Mouse (Mus musculus) MEL (cell line): Measurements from ENCODE around the gene Cdkn2aipnl. TPM values are rescaled to one million over a fixed set of nuclear protein-coding genes. Genes with fewer than 3 reads are reported as not detected.

ENCODE experiments used
- DNase-seq: peaks from one replicate; pipeline ENCODE4 v3.0.0; 2011; ENCODE audit warnings: low read depth, low spot score
- H3K27ac ChIP-seq: 2 replicates; pipeline ENCODE4 v1.5.1; 2012; ENCODE audit warnings: low read depth, mild to moderate bottlenecking, control low read depth, low read length, moderate library complexity; ENCODE audit not compliant: control insufficient read depth
- H3K27me3 ChIP-seq, 2 experiments: fragments of 150-350 bp in 1 of 2; sonication (generic) in 1 of 2; 2 replicates each; pipeline ENCODE4 v1.6.1; 2012; ENCODE audit warnings: low read length in 2 of 2, mild to moderate bottlenecking in 2 of 2, improper control_type of control experiment in 1 of 2, moderate library complexity in 1 of 2; ENCODE audit not compliant: insufficient read depth in 2 of 2, control insufficient read depth in 1 of 2
- H3K36me3 ChIP-seq, 2 experiments: 2 replicates each; pipeline ENCODE4 v1.6.1; 2012 to 2014; ENCODE audit warnings: low read length in 2 of 2, improper control_type of control experiment in 1 of 2, inconsistent platforms in 1 of 2, mild to moderate bottlenecking in 1 of 2; ENCODE audit not compliant: insufficient read depth in 2 of 2, control insufficient read depth in 1 of 2
- H3K4me1 ChIP-seq, 2 experiments: fragments of 150-350 bp in 1 of 2; sonication (generic) in 1 of 2; 2 replicates each; pipeline ENCODE4 v1.6.1; 2012; ENCODE audit warnings: low read length in 2 of 2, improper control_type of control experiment in 1 of 2, mild to moderate bottlenecking in 1 of 2; ENCODE audit not compliant: insufficient read depth in 2 of 2, control insufficient read depth in 1 of 2
- H3K4me3 ChIP-seq, 2 experiments: fragments of 150-350 bp in 1 of 2; sonication (generic) in 1 of 2; 2 replicates each; pipeline ENCODE4 v1.5.1; 2012; ENCODE audit warnings: low read depth in 2 of 2, low read length in 2 of 2, mild to moderate bottlenecking in 2 of 2, moderate library complexity in 2 of 2, control low read depth in 1 of 2, improper control_type of control experiment in 1 of 2; ENCODE audit not compliant: control insufficient read depth in 1 of 2, insufficient read depth in 1 of 2
- H3K79me2 ChIP-seq: 2 replicates; pipeline ENCODE4 v1.6.1; 2012; ENCODE audit warnings: mild to moderate bottlenecking, low read length, moderate library complexity; ENCODE audit not compliant: control insufficient read depth, poor library complexity, insufficient read depth
- H3K9ac ChIP-seq: 2 replicates; pipeline ENCODE4 v1.6.1; 2012; ENCODE audit warnings: low read depth, mild to moderate bottlenecking, control low read depth, low read length, moderate library complexity; ENCODE audit not compliant: control insufficient read depth, poor library complexity, severe bottlenecking
- H3K9me3 ChIP-seq: fragments of 150-350 bp; sonication (generic); replicated peaks from 2 replicates; pipeline ENCODE4 v1.6.1; 2012; ENCODE audit warnings: mild to moderate bottlenecking, low read length, improper control_type of control experiment, moderate library complexity; ENCODE audit not compliant: insufficient read depth
- BHLHE40 ChIP-seq: IDR thresholded peaks from 2 replicates; pipeline ENCODE4 v1.6.1; 2012; ENCODE audit warnings: low read depth, mild to moderate bottlenecking, inconsistent platforms, low read length, improper control_type of control experiment, borderline replicate concordance
- CHD1 ChIP-seq: IDR thresholded peaks from 2 replicates; pipeline ENCODE4 v1.6.1; 2012; ENCODE audit warnings: low read depth, mild to moderate bottlenecking, inconsistent platforms, low read length, improper control_type of control experiment
- CHD2 ChIP-seq: IDR thresholded peaks from 2 replicates; pipeline ENCODE4 v1.6.1; 2011; ENCODE audit warnings: low read length, improper control_type of control experiment
- E2F4 ChIP-seq: IDR thresholded peaks from 2 replicates; pipeline ENCODE4 v1.6.1; 2011; ENCODE audit warnings: low read depth, low read length, improper control_type of control experiment, borderline replicate concordance
- ELF1 ChIP-seq: IDR thresholded peaks from 2 replicates; pipeline ENCODE4 v1.6.1; 2014; ENCODE audit warnings: low read depth, mild to moderate bottlenecking, inconsistent platforms, low read length, improper control_type of control experiment, moderate library complexity
- EP300 ChIP-seq, 2 experiments: IDR thresholded peaks; 2 replicates each; pipeline ENCODE4 v1.6.1; 2011; ENCODE audit warnings: improper control_type of control experiment in 2 of 2, low read length in 2 of 2, low read depth in 1 of 2, mild to moderate bottlenecking in 1 of 2
- GATA1 ChIP-seq: IDR thresholded peaks from 2 replicates; pipeline ENCODE4 v1.6.1; 2011; ENCODE audit warnings: low read depth, low read length, improper control_type of control experiment
- HCFC1 ChIP-seq: IDR thresholded peaks from 2 replicates; pipeline ENCODE4 v1.6.1; 2012; ENCODE audit warnings: low read depth, mild to moderate bottlenecking, inconsistent platforms, low read length, improper control_type of control experiment, moderate library complexity
- KAT2A ChIP-seq: conservative IDR thresholded peaks from 2 replicates; pipeline ENCODE4 v1.6.1; 2012; ENCODE audit warnings: low read depth, low read length, improper control_type of control experiment, inconsistent platforms
- MAFK ChIP-seq: IDR thresholded peaks from 2 replicates; pipeline ENCODE4 v1.6.1; 2011; ENCODE audit warnings: low read depth, mild to moderate bottlenecking, low read length, improper control_type of control experiment, borderline replicate concordance
- MAX ChIP-seq: IDR thresholded peaks from 2 replicates; pipeline ENCODE4 v1.6.1; 2011; ENCODE audit warnings: low read length, improper control_type of control experiment
- MXI1 ChIP-seq: IDR thresholded peaks from 2 replicates; pipeline ENCODE4 v1.6.1; 2011; ENCODE audit warnings: mild to moderate bottlenecking, low read depth, low read length, improper control_type of control experiment
- MYC ChIP-seq: IDR thresholded peaks from 2 replicates; pipeline ENCODE4 v1.6.1; 2011; ENCODE audit warnings: low read depth, mild to moderate bottlenecking, low read length, improper control_type of control experiment, moderate library complexity
- NRF1 ChIP-seq: IDR thresholded peaks from 2 replicates; pipeline ENCODE4 v1.6.1; 2014; ENCODE audit warnings: low read depth, mild to moderate bottlenecking, inconsistent platforms, low read length, improper control_type of control experiment, moderate library complexity; ENCODE audit not compliant: poor library complexity, insufficient read depth, severe bottlenecking
- POLR2A ChIP-seq, 2 experiments: IDR thresholded peaks; 2 replicates each; pipeline ENCODE4 v1.6.1; 2011 to 2012; ENCODE audit warnings: low read length in 2 of 2, mild to moderate bottlenecking in 2 of 2, control low read depth in 1 of 2, improper control_type of control experiment in 1 of 2, low read depth in 1 of 2, moderate library complexity in 1 of 2; ENCODE audit not compliant: control insufficient read depth in 1 of 2, insufficient read depth in 1 of 2, poor library complexity in 1 of 2
- POLR2AphosphoS2 ChIP-seq: IDR thresholded peaks from 2 replicates; pipeline ENCODE4 v1.6.1; 2011; ENCODE audit warnings: low read length, improper control_type of control experiment
- POLR2AphosphoS5 ChIP-seq: IDR thresholded peaks from 2 replicates; pipeline ENCODE4 v1.6.1; 2012; ENCODE audit warnings: low read depth, borderline replicate concordance, mild to moderate bottlenecking, inconsistent platforms, low read length, moderate library complexity, mixed read lengths
- RCOR1 ChIP-seq: IDR thresholded peaks from 2 replicates; pipeline ENCODE4 v1.6.1; 2012; ENCODE audit warnings: low read depth, mild to moderate bottlenecking, inconsistent platforms, low read length, improper control_type of control experiment
- SIN3A ChIP-seq: IDR thresholded peaks from 2 replicates; pipeline ENCODE4 v1.6.1; 2012; ENCODE audit warnings: low read length, improper control_type of control experiment, inconsistent platforms
- SMC3 ChIP-seq: IDR thresholded peaks from 2 replicates; pipeline ENCODE4 v1.6.1; 2011; ENCODE audit warnings: low read depth, low read length, improper control_type of control experiment
- TAL1 ChIP-seq: IDR thresholded peaks from 2 replicates; pipeline ENCODE4 v1.6.1; 2012; ENCODE audit warnings: mild to moderate bottlenecking, inconsistent platforms, low read length, moderate library complexity, mixed read lengths
- TBP ChIP-seq: IDR thresholded peaks from 2 replicates; pipeline ENCODE4 v1.8.0; 2011; ENCODE audit warnings: low read depth, low read length, improper control_type of control experiment
- TCF12 ChIP-seq: IDR thresholded peaks from 2 replicates; pipeline ENCODE4 v1.6.1; 2014; ENCODE audit warnings: low read depth, mild to moderate bottlenecking, inconsistent platforms, low read length, improper control_type of control experiment, moderate library complexity
- UBTF ChIP-seq: IDR thresholded peaks from 2 replicates; pipeline ENCODE4 v1.6.1; 2012; ENCODE audit warnings: low read depth, mild to moderate bottlenecking, inconsistent platforms, low read length, improper control_type of control experiment, moderate library complexity, borderline replicate concordance; ENCODE audit not compliant: insufficient read depth
- USF1 ChIP-seq: IDR thresholded peaks from 2 replicates; pipeline ENCODE4 v1.6.1; 2014; ENCODE audit warnings: low read depth, mild to moderate bottlenecking, inconsistent platforms, low read length, improper control_type of control experiment, moderate library complexity
- USF2 ChIP-seq, 2 experiments: IDR thresholded peaks; 2 replicates each; pipeline ENCODE4 v1.6.1; 2011 to 2012; ENCODE audit warnings: improper control_type of control experiment in 2 of 2, low read length in 2 of 2, borderline replicate concordance in 1 of 2, inconsistent platforms in 1 of 2, low read depth in 1 of 2, mild to moderate bottlenecking in 1 of 2; ENCODE audit not compliant: insufficient read depth in 1 of 2
- ZKSCAN1 ChIP-seq: IDR thresholded peaks from 2 replicates; pipeline ENCODE4 v1.6.1; 2012; ENCODE audit warnings: low read depth, mild to moderate bottlenecking, inconsistent platforms, low read length, improper control_type of control experiment, moderate library complexity
- ZMIZ1 ChIP-seq: IDR thresholded peaks from 2 replicates; pipeline ENCODE4 v1.6.1; 2012; ENCODE audit warnings: low read depth, mild to moderate bottlenecking, inconsistent platforms, low read length, improper control_type of control experiment, moderate library complexity
- ZNF384 ChIP-seq: IDR thresholded peaks from 2 replicates; pipeline ENCODE4 v1.6.1; 2012; ENCODE audit warnings: low read depth, mild to moderate bottlenecking, inconsistent platforms, low read length, improper control_type of control experiment
- polyA plus RNA-seq, 2 experiments: library from polyadenylated mRNA; stranded (reverse) in 1 of 2; unstranded in 1 of 2; fragments of >175 nt in 1 of 2; fragments of >200 nt in 1 of 2; gene quantifications; 2 replicates each; pipeline versions ENCODE4 v1.2.1 to v1.2.4; 2012; ENCODE audit warnings: low replicate concordance in 2 of 2, low read depth in 1 of 2; ENCODE audit not compliant: insufficient read length in 2 of 2, insufficient read depth in 1 of 2, missing spikeins in 1 of 2
- total RNA-seq: library from RNA; depleted of rRNA; stranded (reverse); fragments of 300-350 nt; gene quantifications from 2 replicates; pipeline ENCODE4 v1.2.3, GENCODE M21; 2012

The Cdkn2aipnl gene
- total and polyA plus RNA-seq, 3 experiments = 74.5 to 111 TPM; not detected in 1

- H3K4me1 ChIP-seq = peaks cover 2 to 10% of the 10 kb centered on the region in 2 experiments; a peak in 3 of 4 replicates
Measured at GRCm38 (mm10) chr11:52003505-52003771, 36.0 kb downstream of the Cdkn2aipnl start.

GRCm38 (mm10) chr11:52003772-52004528 is 36.5 kb downstream of the Cdkn2aipnl start, which contains the start of gene Cdkl3:
Gene Cdkl3 (plus strand): TSS chr11:52004221.
- peak within 1 kb of the TSS; percentile 98 for H3K27ac ChIP-seq
- H3K4me1 ChIP-seq = peaks cover 2 to 10% of the 10 kb centered on the region in 2 experiments; a peak in 3 of 4 replicates
- H3K36me3 ChIP-seq = peaks cover 0 to 21% of the 10 kb centered on the region in 2 experiments; a peak in 2 of 4 replicates
- no peaks in the 10 kb centered on the region for H3K27me3 ChIP-seq
- peak within 1 kb of the TSS; percentile 92 for H3K9ac ChIP-seq
- peak within 1 kb of the TSS; percentile 91 to 95 for H3K4me3 ChIP-seq
- no peaks in the 10 kb centered on the region for H3K9me3 ChIP-seq
- DNase-seq = peak; percentile 99
- H3K79me2 ChIP-seq = peaks cover 22% of the 10 kb centered on the region
- TF ChIP-seq EP300 (IDR thresholded peaks at IDR 0.05; ENCODE audit: low read depth in 1 of 2, low read length in 2 of 2) (peak in 1 of 2 experiments; percentile 53; a peak in 2 of 4 replicates), RCOR1 (peak; percentile 43; the same call in 1 of the 2 replicates), ZKSCAN1 (no peak), POLR2AphosphoS2 (peak; percentile 90; the same call in 1 of the 2 replicates), E2F4 (no peak), CHD1 (peak; percentile 39; the same call in 1 of the 2 replicates), GATA1 (no peak), TAL1 (no peak), MAFK (peak; percentile 16; the same call in 1 of the 2 replicates), SMC3 (no peak), USF1 (peak; percentile 71), USF2 (IDR thresholded peaks at IDR 0.05; ENCODE audit: borderline replicate concordance in 1 of 2, insufficient read depth in 1 of 2, low read depth in 1 of 2, low read length in 2 of 2) (no peak), POLR2AphosphoS5 (no peak), ZMIZ1 (peak; percentile 93), MAX (peak; percentile 86), HCFC1 (peak; percentile 92), MXI1 (peak; percentile 97), POLR2A (IDR thresholded peaks at IDR 0.05; ENCODE audit: control insufficient read depth in 1 of 2, insufficient read depth in 1 of 2, low read depth in 1 of 2, low read length in 2 of 2, poor library complexity in 1 of 2) (peak; percentile 96 to 98), ELF1 (peak; percentile 93), KAT2A (peak; percentile 86), MYC (peak; percentile 98), TBP (peak; percentile 78), TCF12 (peak; percentile 81), SIN3A (peak; percentile 96), NRF1 (peak; percentile 78), CHD2 (peak; percentile 81), UBTF (0 out of 2 replicates have a peak, but pooled peaks have one; percentile 62), ZNF384 (no peak), BHLHE40 (peak; percentile 64; the same call in 1 of the 2 replicates)

More at GRCm38 (mm10) chr11:52003505-52003771, 36.0 kb downstream of the Cdkn2aipnl start:
- DNase-seq = peak; percentile 88
- Histone ChIP-seq H3K27ac (peak overlapping the region; percentile 98), H3K4me3 (peak overlapping the region; percentile 78 to 80), H3K9ac (peak overlapping the region; percentile 92), H3K9me3 (no peaks in the 10 kb centered on the region), H3K79me2 (peaks cover 22% of the 10 kb centered on the region), H3K27me3 (no peaks in the 10 kb centered on the region), H3K36me3 (peaks cover 0 to 25% of the 10 kb centered on the region in 2 experiments; a peak in 2 of 4 replicates)
- TF ChIP-seq CHD1 = 0 out of 2 replicates have a peak, but pooled peaks have one; percentile 77
- no peak for TF ChIP-seq USF1
